Mouse (Mus musculus): ENCODE results near the gene Zfp953.
"Not testable (repeated sequence)": the region's sequence is repeated elsewhere in the genome, so short reads cannot be mapped to it uniquely, and the experiment has no call there.

Zfp953 gene

GRCm38 (mm10) chr13:67360131-67360744 lies at the start of gene Zfp953, which contains the start of gene Gm28044:
TSS of gene Zfp953 (minus strand) at chr13:67360605.
TSS of gene Gm28044 (minus strand) at chr13:67360536.
- DNase-seq (ENCODE audit: low read depth, low spot score), result peak; percentile 76

DNA sequence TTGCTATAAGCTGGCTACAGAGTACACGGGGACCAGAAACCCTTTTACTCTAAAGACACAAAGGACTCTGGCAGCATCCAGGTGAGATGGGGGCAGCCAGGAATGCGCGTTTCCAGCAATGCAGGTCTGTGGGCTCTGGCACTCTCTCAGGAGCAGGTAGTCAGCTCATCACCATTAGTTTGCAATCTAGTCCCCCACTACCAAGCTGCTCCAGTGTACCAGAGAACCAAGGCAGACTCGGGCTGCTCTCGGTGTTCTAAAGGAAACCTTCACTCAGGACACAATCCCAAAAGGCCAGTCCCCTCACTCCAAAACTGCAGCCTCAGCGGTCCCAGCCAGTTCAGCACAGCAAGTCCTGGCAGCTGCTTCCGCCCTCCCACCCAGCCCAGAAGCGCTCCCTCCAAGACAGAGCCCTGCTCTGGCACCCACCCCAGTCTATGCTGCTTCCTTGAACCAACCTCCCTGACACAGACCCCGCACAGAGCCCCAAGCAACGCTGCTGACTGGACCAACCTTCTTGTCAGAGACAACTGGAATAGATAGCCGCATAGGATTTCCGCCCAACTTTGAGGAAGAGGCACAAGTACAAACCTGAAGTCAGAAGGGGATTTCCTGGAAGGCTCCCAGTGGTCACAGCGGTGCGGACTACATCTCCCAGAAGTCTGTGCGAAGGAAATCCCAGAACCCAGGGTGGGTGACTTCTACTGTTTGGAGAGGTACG lies 38.9 kb upstream of the Zfp953 start, which contains the start of gene Zfp429:
Zfp429 (minus strand) TSS at position 637 of the 721 bp plus-strand sequence.
- DNase-seq (ENCODE audit: low read depth, low spot score), result peak; percentile 37

DNA sequence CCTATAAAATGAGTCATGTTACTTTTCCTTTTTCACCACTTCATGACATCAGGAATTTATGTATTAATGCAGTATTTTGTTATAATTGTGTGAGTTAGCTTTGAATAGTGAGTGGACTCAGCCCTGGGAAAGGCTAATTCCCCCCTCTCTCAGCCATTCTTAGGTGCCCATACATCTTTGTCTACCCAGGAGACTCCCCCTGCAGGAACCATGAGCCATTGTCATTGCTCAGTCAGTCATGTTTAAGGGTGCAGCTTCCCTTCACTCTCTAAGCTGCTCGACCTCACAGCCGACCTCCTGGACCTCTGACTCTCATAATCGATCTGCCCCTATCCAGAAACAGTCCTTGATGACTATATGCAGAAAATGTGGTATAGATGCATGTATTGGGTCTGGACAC lies 15.8 kb upstream of the Zfp953 start:
- not testable (repeated sequence) for DNase-seq (ENCODE audit: low read depth, low spot score)

DNA sequence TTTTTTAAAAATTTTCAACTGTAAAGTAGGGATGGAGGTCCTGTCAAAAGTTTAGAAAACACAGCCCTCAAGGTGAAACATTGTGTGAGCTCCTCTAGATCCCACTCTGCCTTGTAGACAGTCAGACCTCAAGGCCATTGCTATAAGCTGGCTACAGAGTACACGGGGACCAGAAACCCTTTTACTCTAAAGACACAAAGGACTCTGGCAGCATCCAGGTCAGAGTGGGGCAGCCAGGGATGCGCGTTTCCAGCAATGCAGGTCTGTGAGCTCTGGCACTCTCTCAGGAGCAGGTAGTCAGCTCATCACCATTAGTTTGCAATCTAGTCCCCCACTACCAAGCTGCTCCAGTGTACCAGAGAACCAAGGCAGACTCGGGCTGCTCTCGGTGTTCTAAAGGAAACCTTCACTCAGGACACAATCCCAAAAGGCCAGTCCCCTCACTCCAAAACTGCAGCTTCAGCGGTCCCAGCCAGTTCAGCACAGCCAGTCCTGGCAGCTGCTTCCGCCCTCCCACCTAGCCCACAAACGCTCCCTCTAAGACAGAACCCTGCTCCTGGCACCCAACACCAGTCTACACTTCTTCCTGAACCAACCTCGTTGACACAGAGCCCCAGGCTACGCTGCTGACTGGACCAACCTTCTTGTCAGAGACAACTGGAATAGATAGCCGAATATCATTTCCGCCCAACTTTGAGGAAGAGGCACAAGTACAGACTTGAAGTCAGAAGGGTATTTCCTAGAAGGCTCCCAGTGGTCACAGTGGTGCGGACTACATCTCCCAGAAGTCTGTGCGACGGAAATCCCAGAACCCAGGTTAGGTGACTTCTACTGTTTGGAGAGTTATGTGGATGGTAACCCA lies 14.9 kb upstream of the Zfp953 start, which contains the start of the genes Gm28041 and Zfp456:
Gm28041 (minus strand) TSS at position 684 of the 862 bp plus-strand sequence.
Zfp456 (minus strand) TSS at position 761 of the 862 bp plus-strand sequence.
- peak; percentile 31 for DNase-seq (ENCODE audit: low read depth, low spot score)

DNA sequence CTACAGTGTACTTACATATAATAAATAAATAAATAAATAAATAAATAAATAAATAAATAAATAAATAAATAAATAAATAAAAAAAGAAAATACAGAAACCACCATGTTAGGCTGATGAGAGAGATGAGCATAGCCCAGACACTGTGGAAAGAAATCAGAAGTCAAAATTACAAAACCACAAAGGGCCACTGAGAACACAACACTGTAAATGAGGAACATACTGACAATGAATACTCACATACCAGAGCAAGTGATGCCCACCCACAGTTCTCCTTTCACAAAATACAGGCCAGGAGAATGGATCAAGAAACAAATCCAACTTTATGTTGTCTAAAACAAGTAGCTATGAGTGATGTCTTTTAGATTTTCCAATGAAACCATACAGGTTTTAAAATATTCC lies 8.6 kb downstream of the Zfp953 start:
- DNase-seq (ENCODE audit: low read depth, low spot score), result no peak

DNA sequence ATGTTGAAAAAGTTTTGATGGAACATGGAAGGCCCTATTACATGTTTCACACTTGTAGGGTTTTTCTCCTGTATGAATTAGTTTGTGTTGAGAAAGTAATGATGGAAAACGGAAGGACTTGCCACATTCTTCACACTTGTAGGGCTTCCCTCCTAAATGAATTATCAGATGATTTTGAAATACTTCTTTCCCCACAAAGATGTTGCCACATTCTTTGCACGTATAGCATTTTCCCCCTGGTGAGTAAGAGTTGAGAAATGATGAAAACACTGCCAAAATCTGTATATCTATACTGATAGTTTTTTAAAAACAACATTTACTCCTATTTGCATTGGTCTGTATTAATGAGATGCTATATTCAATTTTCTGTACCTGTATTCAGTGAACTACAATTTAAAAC lies 17.0 kb downstream of the Zfp953 start:
- DNase-seq (ENCODE audit: low read depth, low spot score), result no peak

GRCm38 (mm10) chr13:67332877-67333276 lies 27.5 kb downstream of the Zfp953 start:
- DNase-seq (ENCODE audit: low read depth, low spot score), result no peak

DNA sequence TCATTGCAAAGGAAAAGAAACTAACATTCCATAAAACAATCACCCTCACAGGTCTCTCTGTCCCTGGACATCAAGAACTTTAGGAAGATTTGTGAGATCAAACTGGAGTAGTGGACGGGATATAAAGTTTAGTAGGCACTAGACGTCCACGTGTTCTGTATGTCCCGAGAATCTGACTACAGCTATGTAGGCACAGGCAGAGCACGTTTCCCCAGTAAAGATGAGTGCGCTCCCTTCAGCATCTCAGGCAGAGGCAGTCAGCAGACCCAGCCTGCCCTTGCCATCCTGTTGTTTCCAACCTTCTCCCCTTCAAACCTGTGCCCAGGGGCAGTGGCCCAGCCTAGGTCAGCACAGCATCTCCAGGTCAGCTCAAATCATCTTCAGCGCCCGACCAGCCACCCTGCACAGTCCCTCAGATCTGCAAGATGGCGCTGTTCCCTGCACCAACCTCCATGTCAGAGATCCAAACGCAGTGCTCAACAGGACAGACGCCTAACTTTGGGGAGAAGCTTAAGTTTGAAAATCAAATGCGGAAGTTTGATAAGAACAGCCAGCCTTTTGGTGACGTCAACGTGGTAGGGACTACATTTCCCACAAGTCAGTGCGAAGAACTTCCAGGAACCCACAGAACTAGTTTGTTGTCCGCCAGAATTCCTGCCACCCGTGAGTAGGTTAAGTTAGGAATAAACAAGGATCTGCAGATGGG lies 28.2 kb downstream of the Zfp953 start, which contains the start of gene Zfp595:
Zfp595 (minus strand) TSS at position 552 of the 706 bp plus-strand sequence.
- DNase-seq (ENCODE audit: low read depth, low spot score), result peak; percentile 81

DNA sequence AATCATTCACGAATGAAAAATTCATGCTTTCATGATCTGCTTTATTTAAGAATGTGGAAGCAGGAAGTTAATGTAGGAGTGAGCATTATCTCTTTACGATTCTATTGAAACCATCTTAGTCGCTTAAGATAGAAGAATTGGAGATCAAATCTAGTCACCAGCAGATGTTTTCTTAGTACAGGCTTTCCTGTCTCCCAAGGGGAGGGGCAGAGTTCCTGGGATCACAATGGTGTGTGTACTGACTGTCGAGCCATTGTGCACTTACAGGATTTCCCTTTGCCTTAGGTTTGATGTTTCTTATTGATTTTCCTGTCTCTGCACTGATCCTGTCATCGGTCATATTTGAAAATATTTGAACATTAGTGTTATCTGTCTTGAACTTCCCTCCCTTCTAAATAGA lies 53.7 kb downstream of the Zfp953 start:
- no peak for DNase-seq (ENCODE audit: low read depth, low spot score)

DNA sequence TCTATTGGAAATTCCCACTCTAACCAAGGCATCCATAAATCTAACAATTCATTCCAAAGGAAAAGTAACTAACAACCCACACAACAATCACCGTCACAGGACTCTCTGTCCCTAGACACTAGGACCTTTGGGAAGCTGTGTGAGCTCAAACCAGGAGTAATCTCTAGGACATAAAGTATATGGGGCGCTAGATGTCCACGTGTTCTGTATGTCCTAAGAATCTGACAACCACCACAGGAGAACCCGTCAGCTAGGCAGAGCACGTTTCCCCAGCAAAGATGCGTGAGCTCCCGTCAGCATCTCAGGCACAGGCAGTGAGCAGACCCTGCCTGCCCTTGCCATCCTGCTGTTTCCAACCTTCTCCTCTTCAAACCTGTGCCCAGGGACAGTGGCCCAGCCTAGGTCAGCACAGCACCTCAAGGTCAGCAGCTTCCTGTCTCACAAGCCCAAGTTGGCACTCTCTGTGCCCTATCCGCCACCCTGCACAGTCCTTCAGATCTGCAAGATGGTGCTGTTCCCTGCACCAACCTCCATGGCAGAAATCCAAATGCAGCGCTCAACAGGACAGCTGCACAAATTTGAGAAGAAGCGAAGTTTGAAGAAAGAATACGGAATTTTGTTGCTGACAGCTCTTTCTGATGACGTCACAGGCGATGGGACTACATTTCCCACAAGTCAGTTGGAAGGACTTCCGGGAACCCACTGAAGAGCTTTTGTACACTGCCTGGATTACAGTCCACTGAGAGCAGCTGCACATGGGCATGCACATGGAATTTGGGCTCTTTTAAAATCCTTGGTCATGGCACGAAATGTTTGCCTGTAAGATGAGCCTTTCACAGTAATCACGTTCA lies 54.4 kb downstream of the Zfp953 start, which contains the start of gene Zfp457:
Zfp457 (minus strand) TSS at position 664 of the 851 bp plus-strand sequence.
- DNase-seq (ENCODE audit: low read depth, low spot score), result peak; percentile 89

All from skeletal muscle tissue, adult 2 months (tissue).